Mouse (Mus musculus) limb, embryonic 15.5 days (tissue): ENCODE results near the gene Skap2. TPM values are rescaled to one million over a fixed set of nuclear protein-coding genes. Genes with fewer than 3 reads are reported as not detected.

Experiments used
- ATAC-seq: fragments of 200-750 bp; cut with Nextera tagmentation; 2 replicates; pipeline ENCODE4 v1.8.0; 2017; ENCODE audit warnings: low read depth, moderate TSS enrichment; ENCODE audit not compliant: insufficient number of reproducible peaks, low FRiP score, low TSS enrichment
- H3K27ac ChIP-seq: fragments of 300-500 bp; sonication (generic); 2 replicates; pipeline ENCODE4 v1.5.1; 2015; ENCODE audit warnings: moderate library complexity, mild to moderate bottlenecking, inconsistent platforms
- H3K27me3 ChIP-seq: fragments of 300-500 bp; sonication (generic); 2 replicates; pipeline ENCODE4 v1.6.1; 2015; ENCODE audit warnings: inconsistent platforms
- H3K36me3 ChIP-seq: fragments of 300-500 bp; sonication (generic); 2 replicates; pipeline ENCODE4 v1.6.1; 2015; ENCODE audit warnings: inconsistent platforms
- H3K4me1 ChIP-seq: fragments of 300-500 bp; sonication (generic); 2 replicates; pipeline ENCODE4 v1.6.1; 2015; ENCODE audit warnings: inconsistent platforms
- H3K4me2 ChIP-seq: fragments of 300-500 bp; sonication (generic); 2 replicates; pipeline ENCODE4 v1.6.1; 2015; ENCODE audit warnings: mild to moderate bottlenecking, inconsistent platforms
- H3K4me3 ChIP-seq: fragments of 300-500 bp; sonication (generic); 2 replicates; pipeline ENCODE4 v1.5.1; 2015; ENCODE audit warnings: mild to moderate bottlenecking, inconsistent platforms
- H3K9ac ChIP-seq: fragments of 300-500 bp; sonication (generic); 2 replicates; pipeline ENCODE4 v1.6.1; 2015; ENCODE audit warnings: inconsistent platforms
- H3K9me3 ChIP-seq: fragments of 300-500 bp; sonication (generic); 2 replicates; pipeline ENCODE4 v1.6.1; 2016; ENCODE audit warnings: inconsistent platforms
- WGBS: fragments of 180-500 bp; shearing (Covaris S2); methylation state at CpG from one replicate; pipeline ENCODE4 v1.1.7; 2015; 5-methylcytosine and 5-hydroxymethylcytosine counted together
- polyA plus RNA-seq: library from polyadenylated mRNA; unstranded; fragments of >200 nt; fragmentation: Nextera tagmentation; extraction: Ambion mirVana; gene quantifications from 2 replicates; pipeline ENCODE4 v1.2.1, GENCODE M21; 2015

Gene Skap2
- polyA plus RNA-seq, 1 experiment from 2014 or later, result 18.7 TPM

DNA sequence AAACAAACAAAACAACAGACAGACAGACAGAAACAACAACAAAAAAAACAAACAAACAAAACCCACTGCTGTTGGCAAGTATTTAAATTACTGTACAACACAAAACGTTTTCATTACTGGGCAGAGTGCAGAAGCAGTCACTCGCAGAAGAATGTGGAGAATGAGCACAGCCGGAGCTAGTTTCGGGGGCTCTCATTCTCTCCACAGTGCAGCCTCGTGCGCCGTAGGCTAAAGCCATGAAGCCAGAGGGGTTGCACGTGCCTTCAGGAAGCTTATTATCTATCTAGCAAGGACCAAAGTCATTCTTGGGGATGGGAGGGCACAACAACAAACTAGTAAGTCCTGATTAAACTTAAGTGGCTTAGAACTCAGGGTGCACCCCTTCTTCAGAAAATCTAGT is 152.0 kb downstream of the Skap2 start:
- Histone ChIP-seq H3K4me2 (no peak overlapping the region), H3K9ac (no peak overlapping the region), H3K27me3 (peaks cover 16% of the 10 kb centered on the region), H3K4me3 (no peak overlapping the region), H3K4me1 (no peaks in the 10 kb centered on the region), H3K27ac (no peak overlapping the region), H3K9me3 (no peaks in the 10 kb centered on the region), H3K36me3 (no peaks in the 10 kb centered on the region)
- ATAC-seq, result no peak
- 7% methylated on average over 8 of the region's 8 CpGs for WGBS

- no peak overlapping the region for H3K4me3 ChIP-seq
Observed at GRCm38 (mm10) chr6:51857821-51858220, 154.5 kb downstream of the Skap2 start.

DNA sequence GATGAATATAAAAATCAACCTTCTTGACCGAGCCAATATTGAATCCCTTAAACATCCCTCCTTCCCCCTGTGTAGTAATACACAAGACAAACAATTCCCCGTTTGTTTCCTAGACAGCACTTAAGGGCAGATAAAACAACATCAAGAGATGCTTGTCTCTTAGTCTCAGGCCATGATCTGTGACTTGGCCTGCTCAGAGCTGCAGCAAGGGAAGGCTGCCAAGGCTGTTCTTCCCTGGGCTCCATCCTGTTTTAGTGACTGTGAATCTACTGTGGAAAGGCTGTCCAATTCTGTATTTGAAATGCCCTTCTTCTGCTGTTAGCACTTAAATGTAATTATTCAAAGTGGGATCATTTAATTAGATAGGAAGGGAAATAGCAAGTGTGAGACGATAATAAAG is 159.1 kb downstream of the Skap2 start:
- WGBS, result 78% methylated on average over 3 of the region's 3 CpGs
- Histone ChIP-seq H3K9ac (no peak overlapping the region), H3K36me3 (no peaks in the 10 kb centered on the region), H3K4me2 (no peak overlapping the region), H3K27ac (no peak overlapping the region), H3K27me3 (peaks cover 25% of the 10 kb centered on the region), H3K9me3 (no peaks in the 10 kb centered on the region), H3K4me3 (no peak overlapping the region), H3K4me1 (peaks cover 6% of the 10 kb centered on the region)
- no peak for ATAC-seq

More at GRCm38 (mm10) chr6:51857821-51858220, 154.5 kb downstream of the Skap2 start:
- Histone ChIP-seq H3K27ac (no peak overlapping the region), H3K9ac (no peak overlapping the region), H3K9me3 (no peaks in the 10 kb centered on the region), H3K4me1 (no peaks in the 10 kb centered on the region), H3K4me2 (peak overlapping the region; percentile 28; the same call in 1 of the 2 replicates), H3K27me3 (peaks cover 9% of the 10 kb centered on the region; the same call in 1 of the 2 replicates), H3K36me3 (no peaks in the 10 kb centered on the region)
- peak; percentile 86 for ATAC-seq
- 2% methylated on average over 11 of the region's 11 CpGs for WGBS

- H3K9me3 ChIP-seq, result no peaks in the 10 kb centered on the region
- H3K4me2 ChIP-seq, result no peak overlapping the region
- H3K4me3 ChIP-seq, result no peak overlapping the region
- no peak overlapping the region for H3K27ac ChIP-seq
- peaks cover 6% of the 10 kb centered on the region for H3K4me1 ChIP-seq
- H3K27me3 ChIP-seq, result peaks cover 29% of the 10 kb centered on the region
- no peak overlapping the region for H3K9ac ChIP-seq
- H3K36me3 ChIP-seq, result no peaks in the 10 kb centered on the region
- 52% methylated on average over 4 of the region's 4 CpGs for WGBS
- ATAC-seq, result no peak
Observed at GRCm38 (mm10) chr6:51852643-51853042, 159.7 kb downstream of the Skap2 start.

DNA sequence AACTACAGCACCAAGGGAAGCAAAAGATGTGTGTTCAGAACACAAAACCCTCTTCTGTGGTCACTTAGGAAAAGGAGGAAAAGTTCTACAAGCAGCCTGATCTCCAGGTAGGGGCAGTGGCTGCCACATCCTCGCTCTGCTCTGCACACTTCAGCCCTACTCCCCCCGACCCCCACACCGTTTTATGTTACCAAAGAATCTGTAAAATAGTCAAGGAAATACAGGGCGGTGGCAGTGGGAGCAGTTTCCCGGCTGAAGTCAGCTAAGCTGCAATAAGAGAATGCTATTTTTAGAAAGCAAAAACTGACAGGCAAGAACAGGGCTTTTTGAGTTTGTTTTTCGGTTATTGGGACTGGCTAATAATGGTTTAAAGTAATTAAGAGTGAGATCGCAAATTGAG is 160.8 kb downstream of the Skap2 start:
- no peak for ATAC-seq

DNA sequence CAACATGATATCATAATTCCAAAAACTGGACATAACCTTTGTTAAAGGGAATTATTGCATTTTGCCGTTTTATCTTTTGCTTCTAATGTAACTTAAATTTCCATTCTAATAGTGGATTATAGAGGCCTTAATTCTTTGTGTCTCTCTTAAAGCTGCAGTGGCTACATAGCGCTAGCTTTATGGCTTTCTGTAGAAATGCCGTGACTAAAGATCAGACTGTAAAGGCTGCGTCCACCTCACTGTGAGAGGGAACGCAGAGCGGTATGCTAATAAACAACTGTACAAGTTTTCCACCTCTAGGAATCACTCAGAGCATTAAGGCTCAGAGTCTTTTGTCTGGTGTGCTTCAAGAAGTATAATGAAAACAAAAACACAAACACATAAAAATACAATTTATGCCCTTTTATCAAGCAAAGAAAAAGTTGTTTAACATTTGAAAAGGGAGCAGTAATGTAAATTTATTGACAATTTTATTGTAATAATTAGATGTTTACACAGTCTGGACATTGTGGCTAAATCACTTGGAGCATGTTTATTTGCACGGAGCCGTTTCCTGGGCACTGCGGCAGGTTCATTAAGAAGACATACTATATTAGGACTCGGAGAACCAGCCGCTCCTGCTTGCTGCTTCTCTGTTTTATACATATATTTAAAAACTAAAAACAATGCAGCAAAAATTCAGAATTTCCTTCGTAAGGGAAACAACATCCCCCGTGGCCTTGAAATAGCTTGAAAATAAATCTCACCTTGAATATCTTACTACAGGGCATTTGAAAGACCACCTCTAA is 162.1 kb downstream of the Skap2 start:
- no peaks in the 10 kb centered on the region for H3K36me3 ChIP-seq
- H3K27ac ChIP-seq, result no peak overlapping the region
- H3K9me3 ChIP-seq, result no peaks in the 10 kb centered on the region
- no peak overlapping the region for H3K9ac ChIP-seq
- ATAC-seq, result no peak
- no peak overlapping the region for H3K4me2 ChIP-seq
- WGBS, result 38% methylated on average over 13 of the region's 13 CpGs
- H3K4me3 ChIP-seq, result no peak overlapping the region
- peaks cover 37% of the 10 kb centered on the region for H3K27me3 ChIP-seq
- H3K4me1 ChIP-seq, result peaks cover 6% of the 10 kb centered on the region

More for the DNA sequence above, 160.8 kb downstream of the Skap2 start:
- H3K4me2 ChIP-seq, result no peak overlapping the region
- no peaks in the 10 kb centered on the region for H3K9me3 ChIP-seq
- no peak overlapping the region for H3K9ac ChIP-seq
- H3K4me1 ChIP-seq, result peaks cover 6% of the 10 kb centered on the region
- H3K27ac ChIP-seq, result no peak overlapping the region
- no peak overlapping the region for H3K4me3 ChIP-seq
- H3K27me3 ChIP-seq, result peaks cover 37% of the 10 kb centered on the region
- WGBS, result 22% methylated on average over 7 of the region's 7 CpGs
- no peaks in the 10 kb centered on the region for H3K36me3 ChIP-seq

DNA sequence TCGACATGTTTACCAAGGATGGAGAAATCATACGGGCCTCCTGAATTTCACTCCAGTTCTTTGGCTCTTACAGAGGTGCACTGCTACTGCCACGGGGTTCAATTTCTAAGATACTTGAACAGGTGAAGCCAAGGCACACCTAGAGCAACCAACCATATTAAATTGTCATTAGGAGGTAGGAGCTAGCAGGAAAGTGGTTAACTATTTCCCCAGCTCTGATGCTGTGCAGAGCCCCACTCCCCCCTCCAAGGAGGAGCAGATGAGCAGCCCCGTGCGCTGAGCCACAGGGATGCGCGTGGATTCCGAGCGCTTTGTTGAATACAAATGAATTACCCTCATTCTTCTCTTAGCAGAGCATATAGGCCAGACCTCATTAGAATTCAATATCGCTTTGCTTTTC is 162.8 kb downstream of the Skap2 start:
- Histone ChIP-seq H3K9ac (no peak overlapping the region), H3K9me3 (no peaks in the 10 kb centered on the region), H3K27me3 (peaks cover 37% of the 10 kb centered on the region), H3K4me2 (no peak overlapping the region), H3K4me3 (no peak overlapping the region), H3K27ac (no peak overlapping the region), H3K4me1 (peaks cover 6% of the 10 kb centered on the region), H3K36me3 (no peaks in the 10 kb centered on the region)
- no peak for ATAC-seq
- WGBS, result 64% methylated on average over 10 of the region's 10 CpGs

DNA sequence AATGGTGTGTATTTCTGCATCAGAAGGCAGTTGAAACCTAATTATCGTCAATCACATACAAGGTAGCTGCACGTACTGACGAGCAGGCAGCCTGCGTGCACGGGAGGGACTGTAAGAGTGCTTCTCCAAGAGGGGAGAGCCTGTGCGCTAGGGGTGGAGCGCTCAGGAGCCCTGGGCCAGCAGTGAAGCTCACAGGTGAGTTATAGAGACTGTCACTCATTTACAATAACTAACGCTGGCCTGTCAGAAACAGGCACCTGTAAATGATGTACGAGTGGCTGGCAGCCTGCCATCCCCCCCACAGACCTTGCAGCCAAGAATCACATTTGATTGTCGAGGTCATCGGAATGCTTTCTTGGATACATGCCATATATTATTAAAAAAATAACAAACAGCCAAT is 168.2 kb downstream of the Skap2 start:
- Histone ChIP-seq H3K27ac (no peak overlapping the region), H3K4me3 (no peak overlapping the region), H3K27me3 (peaks cover 20% of the 10 kb centered on the region), H3K9me3 (no peaks in the 10 kb centered on the region), H3K36me3 (no peaks in the 10 kb centered on the region), H3K9ac (no peak overlapping the region), H3K4me1 (peaks cover 10% of the 10 kb centered on the region), H3K4me2 (no peak overlapping the region)
- WGBS, result 27% methylated on average over 11 of the region's 11 CpGs
- no peak for ATAC-seq

DNA sequence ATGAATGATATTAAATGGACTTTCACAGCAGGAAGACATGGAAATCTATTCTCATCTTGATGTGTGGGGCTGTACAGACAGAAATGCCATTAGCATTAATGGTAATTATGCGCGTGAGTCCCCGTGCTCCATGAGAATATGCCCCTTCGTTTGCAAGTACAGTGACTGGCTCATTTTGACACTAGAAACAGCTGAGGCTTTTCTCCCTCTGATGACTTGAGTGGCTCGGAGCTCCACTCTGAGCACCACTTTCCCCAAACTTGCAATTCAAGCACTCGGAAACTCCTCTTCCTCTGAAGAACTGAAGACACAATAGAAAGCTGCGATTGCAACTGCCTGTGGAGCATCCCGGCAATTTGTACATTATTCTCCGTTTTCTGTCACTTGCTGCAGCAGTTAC is 169.3 kb downstream of the Skap2 start:
- Histone ChIP-seq H3K9ac (no peak overlapping the region), H3K27me3 (peaks cover 10% of the 10 kb centered on the region), H3K9me3 (no peaks in the 10 kb centered on the region), H3K4me2 (no peak overlapping the region), H3K4me1 (peaks cover 4% of the 10 kb centered on the region), H3K4me3 (no peak overlapping the region), H3K36me3 (no peaks in the 10 kb centered on the region), H3K27ac (no peak overlapping the region)
- WGBS, result 83% methylated on average over 9 of the region's 9 CpGs
- ATAC-seq, result no peak

DNA sequence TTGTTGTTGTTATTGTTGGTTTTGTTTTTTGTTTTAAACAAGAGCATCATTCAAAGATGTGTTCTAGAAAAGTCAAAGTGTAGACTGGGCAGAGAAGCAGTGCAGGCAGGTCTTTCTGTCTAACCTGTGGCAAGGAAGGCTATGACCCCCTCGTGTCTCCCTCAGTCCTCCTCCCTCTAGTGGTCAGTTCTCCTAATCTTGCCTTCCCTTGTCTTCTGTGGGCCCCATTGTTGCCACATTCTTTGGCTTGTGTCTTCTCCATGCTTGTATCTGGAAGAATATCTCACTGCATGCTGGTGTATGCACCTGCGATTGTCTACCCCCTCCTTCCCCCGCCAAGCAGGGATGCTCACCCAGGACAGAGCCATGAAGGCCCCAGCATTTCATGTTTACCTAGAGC is 174.2 kb downstream of the Skap2 start:
- ATAC-seq, result no peak
- WGBS, result 66% methylated on average over 3 of the region's 3 CpGs
- H3K9ac ChIP-seq, result no peak overlapping the region

GRCm38 (mm10) chr6:51833362-51833761 is 179.0 kb downstream of the Skap2 start:
- ATAC-seq, result no peak
- Histone ChIP-seq H3K9ac (no peak overlapping the region), H3K4me1 (no peaks in the 10 kb centered on the region), H3K27ac (no peak overlapping the region), H3K4me3 (no peak overlapping the region), H3K27me3 (0 out of 2 replicates have a peak, but pooled peaks cover 6% of the 10 kb centered on the region), H3K36me3 (no peaks in the 10 kb centered on the region), H3K9me3 (no peaks in the 10 kb centered on the region), H3K4me2 (no peak overlapping the region)
- WGBS, result 72% methylated on average over 2 of the region's 2 CpGs

More for the DNA sequence above, 174.2 kb downstream of the Skap2 start:
- H3K27ac ChIP-seq, result no peak overlapping the region
- H3K36me3 ChIP-seq, result no peaks in the 10 kb centered on the region
- no peaks in the 10 kb centered on the region for H3K9me3 ChIP-seq
- H3K4me1 ChIP-seq, result no peaks in the 10 kb centered on the region
- H3K4me2 ChIP-seq, result no peak overlapping the region
- H3K4me3 ChIP-seq, result no peak overlapping the region
- 0 out of 2 replicates have a peak, but pooled peaks cover 6% of the 10 kb centered on the region for H3K27me3 ChIP-seq

GRCm38 (mm10) chr6:51825621-51826021 is 186.7 kb downstream of the Skap2 start:
- Histone ChIP-seq H3K9ac (no peak overlapping the region), H3K27ac (no peak overlapping the region), H3K9me3 (no peaks in the 10 kb centered on the region), H3K4me1 (no peaks in the 10 kb centered on the region), H3K4me3 (no peak overlapping the region), H3K4me2 (no peak overlapping the region), H3K27me3 (no peaks in the 10 kb centered on the region), H3K36me3 (no peaks in the 10 kb centered on the region)
- ATAC-seq, result no peak
- 58% methylated on average over 4 of the region's 4 CpGs for WGBS
